Mouse (Mus musculus) intestine, embryonic 14.5 days (tissue): ENCODE measurements around the gene St14. TPM values are rescaled to one million over a fixed set of nuclear protein-coding genes. Genes with fewer than 3 reads are reported as not detected.
"Not testable (repeated sequence)": the region's sequence is repeated elsewhere in the genome, so short reads cannot be mapped to it uniquely, and the experiment has no call there.

Source experiments
- ATAC-seq: fragments of 200-750 bp; cut with Nextera tagmentation; replicated peaks from 2 replicates; pipeline ENCODE4 v1.8.0; 2017; ENCODE audit warnings: low read depth, moderate number of reproducible peaks, moderate TSS enrichment, moderate library complexity; ENCODE audit not compliant: low FRiP score, low TSS enrichment
- DNase-seq: peaks from one replicate; pipeline ENCODE4 v3.0.0-alpha.2; 2018; ENCODE audit warnings: low spot score
- H3K27ac ChIP-seq: fragments of 300-500 bp; sonication (generic); 2 replicates; pipeline ENCODE4 v1.5.1; 2014; ENCODE audit warnings: low read depth, mild to moderate bottlenecking, control low read depth
- H3K27me3 ChIP-seq: fragments of 300-500 bp; sonication (generic); replicated peaks from 2 replicates; pipeline ENCODE4 v1.6.1; 2014; ENCODE audit warnings: low read length, control low read depth; ENCODE audit not compliant: control insufficient read depth, insufficient read depth
- H3K36me3 ChIP-seq: fragments of 300-500 bp; sonication (generic); 2 replicates; pipeline ENCODE4 v1.6.1; 2014; ENCODE audit warnings: low read length, control low read depth; ENCODE audit not compliant: control insufficient read depth, insufficient read depth
- H3K4me1 ChIP-seq: fragments of 300-500 bp; sonication (generic); replicated peaks from 2 replicates; pipeline ENCODE4 v1.6.1; 2014; ENCODE audit warnings: low read length, control low read depth, mixed read lengths; ENCODE audit not compliant: control insufficient read depth, insufficient read depth
- H3K4me2 ChIP-seq: fragments of 300-500 bp; sonication (generic); 2 replicates; pipeline ENCODE4 v1.6.1; 2014; ENCODE audit warnings: low read length
- H3K4me3 ChIP-seq: fragments of 300-500 bp; sonication (generic); 2 replicates; pipeline ENCODE4 v1.5.1; 2014; ENCODE audit warnings: low read depth, low read length, control low read depth, mixed read lengths
- H3K9ac ChIP-seq: fragments of 300-500 bp; sonication (generic); 2 replicates; pipeline ENCODE4 v1.6.1; 2014; ENCODE audit warnings: mild to moderate bottlenecking, low read length
- H3K9me3 ChIP-seq: fragments of 300-500 bp; sonication (generic); 2 replicates; pipeline ENCODE4 v1.6.1; 2016; ENCODE audit warnings: low read length, control low read depth; ENCODE audit not compliant: control insufficient read depth
- WGBS: fragments of 180-500 bp; shearing (Covaris S2); extraction: QIAGEN DNeasy Blood & Tissue Kit; methylation state at CpG from one replicate; pipeline ENCODE4 v1.1.7; 2014; 5-methylcytosine and 5-hydroxymethylcytosine counted together
- polyA plus RNA-seq: library from polyadenylated mRNA; unstranded; fragments of >200 nt; fragmentation: Nextera tagmentation; extraction: Ambion mirVana; gene quantifications from 2 replicates; pipeline ENCODE4 v1.2.1, GENCODE M21; 2014

The St14 gene
- polyA plus RNA-seq, result 55.7 and 60.8 TPM in 2 replicates

- peaks cover 56% of the 10 kb centered on the region for H3K27me3 ChIP-seq
- H3K9ac ChIP-seq, result peak within 1 kb of the TSS; percentile 66
- DNase-seq (peak; percentile 81), ATAC-seq (peak; percentile 86)
- WGBS, result under 1% methylated on average over 72 of the region's 74 CpGs
- no peaks in the 10 kb centered on the region for H3K36me3 ChIP-seq
- peak within 1 kb of the TSS; percentile 86 for H3K4me2 ChIP-seq
- 0 out of 2 replicates have a peak, but pooled peaks cover 6% of the 10 kb centered on the region for H3K4me1 ChIP-seq
- H3K4me3 ChIP-seq, result peak within 1 kb of the TSS; percentile 52
- no peaks in the 10 kb centered on the region for H3K9me3 ChIP-seq
- no peak within 1 kb of the TSS for H3K27ac ChIP-seq
These were observed at the start of gene St14 for GRCm38 (mm10) chr9:31131205-31131968. TSS of gene St14 (minus strand) at chr9:31131853.

DNA sequence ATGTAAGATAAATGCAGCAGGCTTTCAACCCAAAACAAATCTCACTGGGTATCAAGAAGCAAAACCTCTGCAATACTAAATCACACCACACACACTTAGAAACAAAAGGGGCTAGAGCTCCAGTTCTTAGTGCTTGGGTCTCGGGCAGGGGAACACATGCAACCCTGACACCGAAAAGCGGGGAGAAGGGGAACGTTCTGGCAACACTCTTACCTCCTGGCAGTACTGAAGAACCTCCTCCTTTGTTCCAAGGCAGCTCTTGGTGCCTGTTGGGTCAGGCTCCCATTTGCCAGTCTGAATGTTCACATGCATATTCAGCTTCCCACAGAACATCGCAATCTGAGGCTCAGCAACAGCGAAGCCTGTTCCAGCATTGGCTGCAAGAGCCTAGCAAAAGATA lies 46.0 kb upstream of the St14 start:
- DNase-seq (no peak), ATAC-seq (no peak)
- no peak overlapping the region for H3K9ac ChIP-seq
- peaks cover 18% of the 10 kb centered on the region for H3K36me3 ChIP-seq
- H3K27me3 ChIP-seq, result no peaks in the 10 kb centered on the region
- peaks cover 9% of the 10 kb centered on the region; the same call in 1 of the 2 replicates for H3K4me1 ChIP-seq
- H3K9me3 ChIP-seq, result no peaks in the 10 kb centered on the region
- 93% methylated on average over 6 of the region's 6 CpGs for WGBS
- H3K4me3 ChIP-seq, result no peak overlapping the region
- no peak overlapping the region for H3K27ac ChIP-seq
- no peak overlapping the region for H3K4me2 ChIP-seq

DNA sequence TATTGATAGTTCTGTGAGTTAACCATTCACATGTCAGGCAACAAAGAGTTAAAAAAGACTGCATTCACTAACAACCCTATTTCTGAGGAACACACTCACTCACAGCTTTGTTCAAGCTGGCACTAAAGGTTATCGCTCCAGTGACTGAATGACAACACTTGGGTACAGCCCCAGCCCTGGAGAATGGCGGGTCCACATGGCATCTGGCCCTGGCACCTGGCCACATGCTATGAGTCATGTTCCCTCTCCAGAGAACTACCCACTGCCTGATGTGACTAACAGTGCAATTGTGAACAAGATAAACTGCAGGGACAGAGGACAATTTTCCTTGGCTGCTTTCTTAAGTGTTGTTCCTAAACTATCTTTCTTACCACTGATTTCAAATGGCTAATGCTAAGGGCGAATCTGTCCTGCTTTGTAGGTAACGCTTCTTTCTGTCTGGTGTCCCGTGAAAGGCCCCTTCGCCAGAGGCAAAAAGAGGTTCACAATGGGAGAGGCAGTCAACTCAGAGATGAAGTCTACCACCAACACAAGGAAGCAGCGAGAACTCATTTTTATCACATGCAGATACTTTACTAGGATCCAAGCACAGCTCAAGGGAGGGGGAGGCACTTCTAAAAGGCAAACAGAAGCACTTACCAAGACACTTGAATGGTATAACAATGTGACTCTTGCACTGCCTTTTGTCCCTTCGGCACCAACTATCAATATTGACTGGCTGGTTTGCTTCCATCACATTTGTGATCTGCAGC lies 44.9 kb upstream of the St14 start:
- H3K4me2 ChIP-seq, result no peak overlapping the region
- H3K27me3 ChIP-seq, result no peaks in the 10 kb centered on the region
- no peak overlapping the region for H3K9ac ChIP-seq
- H3K4me3 ChIP-seq, result no peak overlapping the region
- whole genome bisulfite sequencing, result 84% methylated on average over 8 of the region's 8 CpGs
- ATAC-seq, result no peak
- peaks cover 24% of the 10 kb centered on the region for H3K36me3 ChIP-seq
- 0 out of 2 replicates have a peak, but pooled peaks cover 3% of the 10 kb centered on the region for H3K4me1 ChIP-seq
- no peak overlapping the region for H3K27ac ChIP-seq
- H3K9me3 ChIP-seq, result no peaks in the 10 kb centered on the region
- no peak for DNase-seq

GRCm38 (mm10) chr9:31175978-31176377 lies 44.3 kb upstream of the St14 start:
- no peak overlapping the region for H3K27ac ChIP-seq
- ATAC-seq, result no peak

GRCm38 (mm10) chr9:31175346-31175745 lies 43.7 kb upstream of the St14 start:
- WGBS, result 79% methylated on average over 6 of the region's 6 CpGs
- Histone ChIP-seq H3K9me3 (no peaks in the 10 kb centered on the region), H3K36me3 (peaks cover 33% of the 10 kb centered on the region), H3K4me2 (no peak overlapping the region), H3K27me3 (no peaks in the 10 kb centered on the region), H3K27ac (no peak overlapping the region), H3K9ac (no peak overlapping the region), H3K4me3 (no peak overlapping the region), H3K4me1 (no peaks in the 10 kb centered on the region)
- no peak for DNase-seq
- no peak for ATAC-seq

More at GRCm38 (mm10) chr9:31175978-31176377, 44.3 kb upstream of the St14 start:
- Histone ChIP-seq H3K36me3 (peaks cover 29% of the 10 kb centered on the region), H3K4me1 (no peaks in the 10 kb centered on the region), H3K4me3 (no peak overlapping the region), H3K9me3 (no peaks in the 10 kb centered on the region), H3K4me2 (no peak overlapping the region), H3K9ac (no peak overlapping the region), H3K27me3 (no peaks in the 10 kb centered on the region)
- no peak for DNase-seq
- WGBS, result 72% methylated on average over 3 of the region's 3 CpGs

- ATAC-seq, result no peak
- no peak for DNase-seq
- Histone ChIP-seq H3K27ac (no peak overlapping the region), H3K4me3 (no peak overlapping the region), H3K36me3 (peaks cover 65% of the 10 kb centered on the region), H3K4me1 (no peaks in the 10 kb centered on the region), H3K27me3 (no peaks in the 10 kb centered on the region), H3K9me3 (no peaks in the 10 kb centered on the region), H3K9ac (no peak overlapping the region), H3K4me2 (no peak overlapping the region)
- 93% methylated on average over 22 of the region's 22 CpGs for WGBS
These were observed 36.9 kb upstream of the St14 start for GRCm38 (mm10) chr9:31168356-31169093.

DNA sequence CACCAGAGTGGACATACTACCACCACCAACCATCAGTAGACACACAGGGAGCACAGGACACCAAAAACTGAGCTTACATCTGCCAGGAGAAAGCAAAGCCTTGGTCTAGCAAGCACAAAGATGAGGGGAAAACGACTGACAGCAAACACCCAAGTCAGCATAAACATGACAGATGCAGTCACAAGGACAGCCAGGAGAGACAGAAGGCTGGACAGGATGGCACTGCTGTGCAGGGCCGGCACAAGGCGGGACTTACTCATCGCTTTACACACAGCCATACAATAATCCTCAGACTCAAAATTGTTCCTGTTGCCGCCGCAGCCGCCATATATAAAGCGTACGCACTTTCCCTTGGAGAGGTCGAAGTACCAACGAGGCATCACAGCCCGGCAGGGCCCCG lies 35.7 kb upstream of the St14 start:
- H3K27me3 ChIP-seq, result no peaks in the 10 kb centered on the region
- no peak overlapping the region for H3K4me2 ChIP-seq
- peaks cover 77% of the 10 kb centered on the region for H3K36me3 ChIP-seq
- H3K27ac ChIP-seq, result no peak overlapping the region
- no peak for ATAC-seq
- no peaks in the 10 kb centered on the region for H3K9me3 ChIP-seq
- no peak overlapping the region for H3K4me3 ChIP-seq
- no peak for DNase-seq
- 93% methylated on average over 13 of the region's 13 CpGs for WGBS
- H3K9ac ChIP-seq, result no peak overlapping the region
- H3K4me1 ChIP-seq, result no peaks in the 10 kb centered on the region

DNA sequence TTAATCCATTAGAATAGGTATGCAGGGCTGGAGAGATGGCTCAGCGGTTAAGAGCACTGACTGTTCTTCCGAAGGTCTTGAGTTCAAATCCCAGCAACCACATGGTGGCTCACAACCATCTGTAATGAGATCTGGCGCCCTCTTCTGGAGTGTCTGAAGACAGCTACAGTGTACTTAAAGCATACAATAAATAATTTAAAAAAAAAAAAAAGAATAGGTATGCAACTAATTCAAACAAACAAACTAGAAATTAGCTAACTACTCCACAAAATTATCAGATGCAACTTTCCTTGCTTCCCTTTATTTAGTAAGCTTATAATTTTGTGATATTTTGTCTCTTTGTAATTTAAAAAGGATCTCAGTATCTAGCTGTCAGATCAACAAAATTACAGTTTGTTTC lies 33.9 kb upstream of the St14 start:
- H3K36me3 ChIP-seq, result peaks cover 82% of the 10 kb centered on the region
- H3K9me3 ChIP-seq, result not testable (repeated sequence)

More for the DNA sequence above, 33.9 kb upstream of the St14 start:
- H3K27ac ChIP-seq, DNase-seq, H3K4me3 ChIP-seq, ATAC-seq, H3K9ac ChIP-seq, H3K4me2 ChIP-seq, H3K4me1 ChIP-seq, H3K27me3 ChIP-seq: not testable (repeated sequence)
- WGBS, result 90% methylated on average over 3 of the region's 3 CpGs
